Mouse (Mus musculus) T-cell, adult 66 days (primary cell): ENCODE data around the gene Gm20747. TPM values are rescaled to one million over a fixed set of nuclear protein-coding genes. Genes with fewer than 3 reads are reported as not detected.

Experiments
- total RNA-seq, 2 experiments: library from RNA; stranded (reverse); gene quantifications; 3 replicates in 1 of 2; 4 replicates in 1 of 2; pipeline ENCODE4 v1.2.4; 2023

The Gm20747 gene
- not detected for total RNA-seq

DNA sequence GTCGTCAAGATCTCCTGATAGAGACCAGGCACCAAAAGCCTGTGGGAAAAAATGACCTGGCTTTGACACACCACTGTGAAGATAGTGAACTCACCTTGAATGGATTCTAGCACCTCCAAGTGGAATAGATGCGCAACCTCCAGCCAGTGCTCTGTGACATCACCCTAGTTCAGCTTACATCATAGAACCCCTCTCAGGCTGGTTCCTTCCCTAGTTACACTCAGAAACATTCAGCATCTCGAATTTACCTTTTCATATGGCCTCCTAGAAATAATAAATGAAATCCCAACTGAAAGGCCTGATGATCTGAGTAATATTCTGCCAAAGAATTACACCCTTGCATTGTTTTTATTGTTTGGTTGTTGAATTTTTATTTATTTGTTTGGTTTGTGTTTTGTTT, at the start of gene Gm20747:
TSS of gene Gm20747 (minus strand) at position 101 of the 400 bp plus-strand sequence.

